Mouse (Mus musculus): ENCODE data around the gene Myo9b.

The Myo9b gene

GRCm38 (mm10) chr8:71408231-71408630 lies 135.7 kb downstream of the Myo9b start:
- CTCF ChIA-PET = no interaction called here

Measured in spleen, embryonic (tissue).